21 mouse cellular contexts compared by ENCODE assay signal in genomic region chr10:92296837-92297236, GRCm38 (mm10).
A peak's percentile ranks its signal among the peaks of the same experiment; 100 is the strongest.
DNase-seq lines count a peak whose midpoint lies in the region; ATAC-seq and TF ChIP-seq lines count a peak whose summit lies in the region.
"Had no signal": no experiment of that assay in that cellular context is flagged by ENCODE, and none has a peak within 500 bp of the region (broad histone marks: within the 10 kb centered on the region; RNA-seq: fewer than 3 reads in every experiment).

No protein-coding gene starts in this region.

- peaks cover 25% of the 10 kb centered on the region for H3K4me1 ChIP-seq in hindbrain, embryonic 10.5 days (replicated peaks)
- H3K4me1 ChIP-seq in hindbrain, postnatal 0 days (ENCODE audit: insufficient read depth, low read length): 0 out of 2 replicates have a peak, but pooled peaks cover 3% of the 10 kb centered on the region
- H3K4me1 ChIP-seq in hindbrain, embryonic 12.5 days: peaks cover 12% of the 10 kb centered on the region
- H3K4me1 ChIP-seq in neural tube, embryonic 13.5 days (replicated peaks): peaks cover 19% of the 10 kb centered on the region
- H3K4me1 ChIP-seq: embryonic facial prominence, embryonic 15.5 days; heart, embryonic 15.5 days; megakaryocyte, embryonic 14.5 days had no signal

- no peak for TF ChIP-seq POLR2A in brain, embryonic 14.5 days (IDR thresholded peaks at IDR 0.05; ENCODE audit: borderline replicate concordance, extremely low read depth, insufficient read depth, insufficient read length, poor library complexity, severe bottlenecking)

- no peaks in the 10 kb centered on the region for H3K36me3 ChIP-seq in hindbrain, embryonic 10.5 days
- H3K36me3 ChIP-seq in hindbrain, postnatal 0 days (ENCODE audit: insufficient read depth, low read length): no peaks in the 10 kb centered on the region
- no peaks in the 10 kb centered on the region for H3K36me3 ChIP-seq in hindbrain, embryonic 12.5 days
- H3K36me3 ChIP-seq in neural tube, embryonic 13.5 days: no peaks in the 10 kb centered on the region
- H3K36me3 ChIP-seq: embryonic facial prominence, embryonic 15.5 days; heart, embryonic 15.5 days; limb, embryonic 13.5 days had no signal

- no peak for DNase-seq in hindbrain, embryonic 10.5 days (ENCODE audit: low spot score)
- DNase-seq in hindbrain, postnatal 0 days (ENCODE audit: low spot score): no peak
- DNase-seq in brain, embryonic 14.5 days (ENCODE audit: low read depth): peak; percentile 52
- no peak for DNase-seq in Muller cell, postnatal 12 days (ENCODE audit: inconsistent ontology term)
- no peak for DNase-seq in kidney, postnatal 14 days
- DNase-seq: adrenal gland, postnatal 25 days; cerebellum, adult 9-11 months; gastrocnemius, adult 2 months; heart, adult 18-20 months; kidney, adult 11 months; kidney, postnatal 25 days; right cerebral cortex, postnatal 4 days; thymus, postnatal 25 days had no signal

- no peak overlapping the region for H3K9ac ChIP-seq in hindbrain, postnatal 0 days (replicated peaks; ENCODE audit: low read length)
- no peak overlapping the region for H3K9ac ChIP-seq in hindbrain, embryonic 12.5 days
- no peak overlapping the region for H3K9ac ChIP-seq in neural tube, embryonic 13.5 days
- H3K9ac ChIP-seq: embryonic facial prominence, embryonic 15.5 days; heart, embryonic 15.5 days; limb, embryonic 13.5 days; liver, embryonic 14.5 days had no signal

- WGBS in hindbrain, embryonic 10.5 days: 75% methylated on average over 4 of the region's 4 CpGs
- WGBS in hindbrain, postnatal 0 days: 56% methylated on average over 4 of the region's 4 CpGs
- WGBS in hindbrain, embryonic 12.5 days: 50% methylated on average over 4 of the region's 4 CpGs
- WGBS in neural tube, embryonic 13.5 days: 37% methylated on average over 4 of the region's 4 CpGs

- TF ChIP-seq CTCF in hindbrain, postnatal 0 days (IDR thresholded peaks at IDR 0.05; ENCODE audit: low read depth): no peak
- no peak for TF ChIP-seq CTCF in brain, embryonic 14.5 days (IDR thresholded peaks at IDR 0.05; ENCODE audit: borderline replicate concordance, extremely low read depth, insufficient read depth, insufficient read length)

- no peaks in the 10 kb centered on the region for H3K27me3 ChIP-seq in hindbrain, embryonic 10.5 days (ENCODE audit: insufficient read depth, poor library complexity, severe bottlenecking)
- no peaks in the 10 kb centered on the region for H3K27me3 ChIP-seq in hindbrain, postnatal 0 days (ENCODE audit: insufficient read depth, low read length)
- H3K27me3 ChIP-seq in hindbrain, embryonic 12.5 days: no peaks in the 10 kb centered on the region
- H3K27me3 ChIP-seq in neural tube, embryonic 13.5 days: no peaks in the 10 kb centered on the region
- H3K27me3 ChIP-seq: CH12.LX; embryonic facial prominence, embryonic 15.5 days; heart, embryonic 15.5 days; megakaryocyte, embryonic 14.5 days had no signal

- peak overlapping the region; percentile 81 for H3K27ac ChIP-seq in hindbrain, embryonic 10.5 days
- no peak overlapping the region for H3K27ac ChIP-seq in hindbrain, postnatal 0 days
- peak overlapping the region; percentile 71 for H3K27ac ChIP-seq in hindbrain, embryonic 12.5 days
- H3K27ac ChIP-seq in neural tube, embryonic 13.5 days (replicated peaks): peak overlapping the region; percentile 74
- H3K27ac ChIP-seq: embryonic facial prominence, embryonic 15.5 days; gastrocnemius, adult 2 months; heart, embryonic 15.5 days; limb, embryonic 13.5 days; liver, embryonic 14.5 days had no signal

- no peak overlapping the region for H3K4me2 ChIP-seq in hindbrain, postnatal 0 days (ENCODE audit: low read depth, low read length)
- H3K4me2 ChIP-seq in hindbrain, embryonic 12.5 days (replicated peaks): peak overlapping the region; percentile 19; the same call in 1 of the 2 replicates
- H3K4me2 ChIP-seq in neural tube, embryonic 13.5 days: peak overlapping the region; percentile 21
- H3K4me2 ChIP-seq: embryonic facial prominence, embryonic 15.5 days; heart, embryonic 15.5 days; limb, embryonic 13.5 days had no signal

- H3K4me3 ChIP-seq in hindbrain, embryonic 10.5 days: no peak overlapping the region; the same call in 1 of the 2 replicates
- H3K4me3 ChIP-seq in hindbrain, postnatal 0 days (ENCODE audit: low read length): no peak overlapping the region
- no peak overlapping the region for H3K4me3 ChIP-seq in hindbrain, embryonic 12.5 days
- H3K4me3 ChIP-seq in neural tube, embryonic 13.5 days: no peak overlapping the region
- H3K4me3 ChIP-seq: embryonic facial prominence, embryonic 15.5 days; gastrocnemius, adult 2 months; heart, embryonic 15.5 days; limb, embryonic 13.5 days; megakaryocyte, embryonic 14.5 days had no signal

- no peak for ATAC-seq in hindbrain, postnatal 0 days
- ATAC-seq in hindbrain, embryonic 12.5 days (ENCODE audit: low FRiP score): 0 out of 2 replicates have a peak, but pooled peaks have one; percentile 46
- peak; percentile 27; the same call in 1 of the 2 replicates for ATAC-seq in neural tube, embryonic 13.5 days (ENCODE audit: low read depth)

- no peaks in the 10 kb centered on the region for H3K9me3 ChIP-seq in hindbrain, embryonic 10.5 days
- H3K9me3 ChIP-seq in hindbrain, postnatal 0 days (ENCODE audit: low read length): no peaks in the 10 kb centered on the region
- no peaks in the 10 kb centered on the region for H3K9me3 ChIP-seq in hindbrain, embryonic 12.5 days (replicated peaks)
- H3K9me3 ChIP-seq in neural tube, embryonic 13.5 days: no peaks in the 10 kb centered on the region
- H3K9me3 ChIP-seq: embryonic facial prominence, embryonic 15.5 days; heart, embryonic 15.5 days; limb, embryonic 13.5 days had no signal
